Mouse (Mus musculus) testis, adult 2 months (tissue): ENCODE measurements around the gene Rnf43. TPM values are rescaled to one million over a fixed set of nuclear protein-coding genes. Genes with fewer than 3 reads are reported as not detected.

Source experiments
- H3K27ac ChIP-seq: fragments of 200-500 bp; 2 replicates; pipeline ENCODE4 v1.5.1; 2012; ENCODE audit warnings: low read depth, low read length; ENCODE audit not compliant: control insufficient read depth, insufficient read depth
- H3K27me3 ChIP-seq: fragments of 200-500 bp; 2 replicates; pipeline ENCODE4 v1.6.1; 2012; ENCODE audit warnings: mild to moderate bottlenecking, low read length, moderate library complexity; ENCODE audit not compliant: control insufficient read depth, insufficient read depth
- H3K36me3 ChIP-seq: fragments of 200-500 bp; 2 replicates; pipeline ENCODE4 v1.6.1; 2012; ENCODE audit warnings: mild to moderate bottlenecking, low read length; ENCODE audit not compliant: control insufficient read depth, insufficient read depth
- H3K4me1 ChIP-seq: fragments of 200-500 bp; 2 replicates; pipeline ENCODE4 v1.6.1; 2012; ENCODE audit warnings: low read length; ENCODE audit not compliant: control insufficient read depth, insufficient read depth
- H3K4me3 ChIP-seq: fragments of 200-500 bp; 2 replicates; pipeline ENCODE4 v1.5.1; 2012; ENCODE audit warnings: low read depth, mild to moderate bottlenecking, low read length, moderate library complexity, mixed read lengths; ENCODE audit not compliant: control insufficient read depth
- CTCF ChIP-seq: fragments of 200-500 bp; IDR thresholded peaks from 2 replicates; pipeline ENCODE4 v1.5.1; 2012; ENCODE audit warnings: low read depth, mild to moderate bottlenecking, inconsistent platforms, low read length, moderate library complexity; ENCODE audit not compliant: control insufficient read depth, insufficient read depth, insufficient replicate concordance
- POLR2A ChIP-seq: fragments of 200-500 bp; IDR thresholded peaks from 2 replicates; pipeline ENCODE4 v1.6.1; 2012; ENCODE audit warnings: low read depth, mild to moderate bottlenecking, inconsistent platforms, low read length, moderate library complexity; ENCODE audit not compliant: control insufficient read depth
- polyA plus RNA-seq: library from polyadenylated mRNA; depleted of rRNA; stranded (reverse); fragments of >200 nt; gene quantifications from 2 replicates; pipeline ENCODE4 v1.2.3, GENCODE M21; 2012

The Rnf43 gene
- polyA plus RNA-seq, 1 experiment, result 2.3 TPM

DNA sequence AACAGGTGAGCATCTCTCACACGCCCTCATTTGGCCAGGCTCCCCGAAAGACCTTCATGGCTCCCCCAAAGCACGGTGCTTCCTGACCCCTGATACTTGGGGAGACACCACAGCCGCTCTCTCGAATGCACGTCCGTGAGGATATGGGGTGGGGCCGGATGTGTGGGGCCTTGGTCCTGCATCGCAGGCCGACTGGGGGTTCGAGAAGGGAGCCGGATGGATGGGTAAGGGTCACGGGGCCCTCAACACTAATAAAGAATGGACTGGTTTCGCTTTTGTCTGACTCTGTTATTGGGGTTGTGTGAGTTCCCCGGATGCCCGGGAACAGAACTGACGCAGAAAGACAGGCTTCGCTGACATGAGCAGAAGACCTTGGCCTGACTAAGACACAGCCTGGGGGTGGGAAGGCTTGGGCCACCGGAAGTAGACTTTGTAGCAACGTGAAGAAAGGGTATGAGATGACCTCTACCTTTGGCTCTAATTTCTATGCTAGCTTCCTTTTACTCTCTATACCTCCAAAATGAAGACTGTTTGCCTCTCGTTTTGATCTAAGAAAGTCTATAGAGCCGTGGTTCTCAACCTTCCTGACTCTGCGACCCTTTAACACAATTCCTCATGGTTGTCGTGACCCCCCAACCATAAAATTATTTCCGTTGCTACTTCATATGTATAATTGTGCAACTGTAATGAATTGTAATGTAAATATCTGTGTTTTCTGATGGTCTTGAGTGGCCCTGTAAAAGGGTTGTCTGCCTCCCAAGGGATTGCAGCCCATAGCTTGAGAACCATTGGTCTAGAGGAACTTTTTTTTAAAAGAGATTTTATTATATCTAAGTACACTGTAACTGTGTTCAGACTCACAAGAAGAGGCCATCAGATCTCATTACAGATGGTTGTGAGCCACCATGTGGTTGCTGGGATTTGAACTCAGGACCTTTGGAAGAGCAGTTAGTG, 94.8 kb downstream of the Rnf43 start:
- Histone ChIP-seq H3K4me1 (peaks cover 29% of the 10 kb centered on the region), H3K4me3 (peak overlapping the region; percentile 96), H3K36me3 (no peaks in the 10 kb centered on the region), H3K27ac (peak overlapping the region; percentile 82), H3K27me3 (no peaks in the 10 kb centered on the region)
- no peak for TF ChIP-seq CTCF
- no peak for TF ChIP-seq POLR2A

- Histone ChIP-seq H3K4me3 (no peak overlapping the region), H3K27ac (no peak overlapping the region), H3K27me3 (no peaks in the 10 kb centered on the region), H3K4me1 (peaks cover 30% of the 10 kb centered on the region), H3K36me3 (no peaks in the 10 kb centered on the region)
- TF ChIP-seq POLR2A, result no peak
- TF ChIP-seq CTCF, result no peak
These were observed 95.8 kb downstream of the Rnf43 start for GRCm38 (mm10) chr11:87758161-87758911.

GRCm38 (mm10) chr11:87758957-87759608, 96.6 kb downstream of the Rnf43 start:
- Histone ChIP-seq H3K4me1 (peaks cover 35% of the 10 kb centered on the region), H3K27ac (no peak overlapping the region), H3K4me3 (no peak overlapping the region), H3K27me3 (no peaks in the 10 kb centered on the region), H3K36me3 (no peaks in the 10 kb centered on the region)
- TF ChIP-seq POLR2A, result no peak
- TF ChIP-seq CTCF, result no peak

DNA sequence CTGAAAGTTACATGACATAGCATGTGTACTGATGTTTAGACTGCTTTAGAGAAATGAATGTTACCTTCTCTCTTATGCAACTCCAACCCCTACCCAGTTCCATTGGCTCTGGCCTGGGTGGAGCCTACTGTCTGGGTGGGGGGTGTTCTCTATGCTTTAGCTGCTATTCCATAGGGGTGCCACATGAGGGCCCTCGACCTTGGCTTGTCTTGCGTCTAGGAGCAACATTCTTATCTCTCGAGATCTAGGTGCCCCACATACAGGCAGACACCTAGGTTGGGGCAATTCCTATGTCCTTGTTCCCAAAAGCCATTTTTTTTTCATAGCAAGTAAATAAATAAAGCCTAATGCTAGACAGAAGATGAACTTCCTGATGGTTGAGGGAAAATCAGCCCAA, 97.1 kb downstream of the Rnf43 start:
- Histone ChIP-seq H3K4me3 (peak overlapping the region; percentile 32), H3K27me3 (no peaks in the 10 kb centered on the region), H3K4me1 (peaks cover 35% of the 10 kb centered on the region), H3K27ac (no peak overlapping the region), H3K36me3 (no peaks in the 10 kb centered on the region)
- no peak for TF ChIP-seq POLR2A
- TF ChIP-seq CTCF, result no peak

DNA sequence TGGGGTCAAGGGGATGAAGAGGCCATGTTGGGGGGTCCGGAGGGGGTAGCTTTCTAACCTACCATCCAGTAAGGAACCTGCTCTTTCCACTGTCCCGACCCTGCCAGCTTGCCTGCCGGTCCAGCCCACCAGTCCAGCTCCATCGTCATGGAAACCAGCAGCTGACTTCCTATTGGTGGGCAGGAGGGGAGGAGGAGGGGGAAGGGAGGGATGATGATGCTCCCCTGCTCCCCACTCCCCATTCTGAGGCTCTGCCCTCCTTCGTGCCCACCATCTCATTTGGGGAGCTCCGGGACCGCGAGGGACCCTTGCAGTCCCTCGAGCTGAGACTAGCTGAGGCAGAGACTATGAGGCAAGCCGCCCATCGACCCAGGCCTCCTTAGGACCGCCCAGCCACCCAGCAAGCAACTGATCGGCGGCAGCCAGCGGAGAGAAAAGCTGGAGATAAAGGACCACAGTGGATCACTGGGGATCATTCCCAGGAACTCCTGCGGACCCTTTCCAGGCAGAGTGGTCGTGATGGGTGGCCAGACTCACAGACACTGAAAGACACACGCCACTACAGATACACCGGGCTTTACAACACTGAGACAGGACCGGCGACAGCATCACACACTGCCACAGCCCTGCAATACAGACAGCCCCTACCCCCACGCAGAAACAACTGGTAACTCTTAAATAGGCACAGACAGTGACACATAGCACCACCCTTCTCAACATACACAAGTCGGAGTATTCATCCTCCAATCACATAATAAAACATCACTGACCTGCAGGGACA, 98.0 kb downstream of the Rnf43 start, which contains the start of gene Tspoap1:
Gene Tspoap1 (plus strand): TSS at position 241 of the 781 bp plus-strand sequence.
- Histone ChIP-seq H3K27me3 (no peaks in the 10 kb centered on the region), H3K4me3 (peak within 1 kb of the TSS; percentile 60), H3K4me1 (peaks cover 28% of the 10 kb centered on the region), H3K27ac (no peak within 1 kb of the TSS), H3K36me3 (no peaks in the 10 kb centered on the region)
- TF ChIP-seq POLR2A (no peak; the same call in 1 of the 2 replicates), CTCF (no peak)

GRCm38 (mm10) chr11:87761181-87761721, 98.7 kb downstream of the Rnf43 start:
- Histone ChIP-seq H3K27ac (no peak overlapping the region), H3K4me3 (no peak overlapping the region; the same call in none of the 2 replicates), H3K36me3 (no peaks in the 10 kb centered on the region), H3K4me1 (peaks cover 24% of the 10 kb centered on the region), H3K27me3 (no peaks in the 10 kb centered on the region)
- TF ChIP-seq POLR2A, result no peak
- no peak for TF ChIP-seq CTCF
